Mouse (Mus musculus): Measurements from ENCODE around the gene Pbx1. TPM values are rescaled to one million over a fixed set of nuclear protein-coding genes. Genes with fewer than 3 reads are reported as not detected.

The Pbx1 gene
- polyA plus RNA-seq, 1 experiment = 80.6 TPM

DNA sequence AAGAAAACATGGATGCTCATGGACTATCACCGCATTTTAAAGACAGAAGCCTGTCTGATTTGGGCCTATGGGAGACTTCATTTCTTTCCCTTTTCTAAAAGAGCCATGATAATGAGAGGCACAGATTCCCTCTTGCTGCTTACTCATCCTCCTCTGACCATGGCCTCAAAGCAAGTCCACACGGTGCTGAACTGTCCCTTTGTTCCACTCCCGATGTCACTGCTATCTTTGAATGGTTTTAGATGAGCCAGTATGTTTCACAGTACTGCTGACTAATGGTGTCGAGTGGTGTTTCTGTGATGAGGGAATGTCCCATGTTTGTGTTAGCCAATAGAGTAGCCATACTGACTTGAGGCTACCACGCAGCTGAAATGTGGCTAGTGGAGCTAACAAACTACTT is 233.8 kb downstream of the Pbx1 start:
- H3K36me3 ChIP-seq (replicated peaks; ENCODE audit: low read length) = peaks cover 95% of the 10 kb centered on the region
- H3K4me3 ChIP-seq (replicated peaks) = no peak overlapping the region
- peaks cover 18% of the 10 kb centered on the region for H3K4me1 ChIP-seq
- TF ChIP-seq GATA1 (IDR thresholded peaks at IDR 0.05; ENCODE audit: borderline replicate concordance, low read length) (no peak), FLI1 (IDR thresholded peaks at IDR 0.05; ENCODE audit: low read length) (no peak)
- no peaks in the 10 kb centered on the region for H3K9me3 ChIP-seq
- no peaks in the 10 kb centered on the region for H3K27me3 ChIP-seq (replicated peaks)

DNA sequence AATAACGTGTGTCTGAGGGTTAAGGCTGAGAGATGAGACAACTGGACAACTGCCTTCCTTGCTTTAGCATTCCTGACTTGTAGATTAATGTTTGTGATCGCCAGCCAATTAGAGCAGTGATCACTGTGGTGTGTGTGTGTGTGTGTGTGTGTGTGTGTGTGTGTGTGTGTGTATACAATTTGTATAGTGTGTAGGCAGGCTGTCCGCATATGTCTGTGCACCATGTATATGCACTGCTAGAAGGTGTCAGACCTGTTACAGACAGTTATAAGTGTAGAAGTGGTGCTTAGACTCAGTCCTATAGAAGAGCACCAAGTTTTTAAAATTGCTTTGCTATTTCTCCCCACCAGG is 234.2 kb downstream of the Pbx1 start:
- peaks cover 95% of the 10 kb centered on the region for H3K36me3 ChIP-seq (replicated peaks; ENCODE audit: low read length)
- TF ChIP-seq GATA1 (IDR thresholded peaks at IDR 0.05; ENCODE audit: borderline replicate concordance, low read length) (no peak), FLI1 (IDR thresholded peaks at IDR 0.05; ENCODE audit: low read length) (no peak)
- H3K9me3 ChIP-seq = no peaks in the 10 kb centered on the region
- no peaks in the 10 kb centered on the region for H3K27me3 ChIP-seq (replicated peaks)
- H3K4me1 ChIP-seq = peaks cover 15% of the 10 kb centered on the region
- no peak overlapping the region for H3K4me3 ChIP-seq (replicated peaks)

GRCm38 (mm10) chr1:168197195-168197907 is 234.7 kb downstream of the Pbx1 start:
- H3K4me3 ChIP-seq (replicated peaks) = no peak overlapping the region
- peaks cover 15% of the 10 kb centered on the region for H3K4me1 ChIP-seq
- TF ChIP-seq GATA1 (IDR thresholded peaks at IDR 0.05; ENCODE audit: borderline replicate concordance, low read length) (no peak), FLI1 (IDR thresholded peaks at IDR 0.05; ENCODE audit: low read length) (no peak)
- H3K27me3 ChIP-seq (replicated peaks) = no peaks in the 10 kb centered on the region
- H3K36me3 ChIP-seq (replicated peaks; ENCODE audit: low read length) = peaks cover 94% of the 10 kb centered on the region
- H3K9me3 ChIP-seq = no peaks in the 10 kb centered on the region

DNA sequence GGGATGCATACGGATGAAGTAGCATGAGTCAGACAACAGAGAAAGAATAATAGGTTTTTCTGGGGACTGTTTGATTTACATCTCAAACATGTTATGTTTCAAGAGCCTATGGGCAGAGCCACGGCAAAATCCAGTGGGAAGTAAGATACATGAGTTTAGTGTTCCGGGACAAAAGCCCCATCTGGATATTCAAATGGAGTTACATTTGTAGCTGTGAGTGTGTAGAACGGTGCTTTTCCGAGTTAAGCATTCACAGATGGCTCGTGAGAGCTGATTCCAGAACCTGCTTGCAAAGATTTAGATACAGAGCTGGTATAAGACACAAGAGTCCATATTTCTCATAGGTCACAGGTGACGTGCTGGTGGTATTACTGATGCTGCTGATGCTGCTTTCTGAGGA is 238.7 kb downstream of the Pbx1 start:
- H3K4me3 ChIP-seq (replicated peaks) = no peak overlapping the region
- H3K27me3 ChIP-seq (replicated peaks) = no peaks in the 10 kb centered on the region
- H3K9me3 ChIP-seq = no peaks in the 10 kb centered on the region
- H3K36me3 ChIP-seq (replicated peaks; ENCODE audit: low read length) = peaks cover 96% of the 10 kb centered on the region
- no peak for TF ChIP-seq FLI1 (IDR thresholded peaks at IDR 0.05; ENCODE audit: low read length)
- no peak for TF ChIP-seq GATA1 (IDR thresholded peaks at IDR 0.05; ENCODE audit: borderline replicate concordance, low read length)
- peaks cover 8% of the 10 kb centered on the region for H3K4me1 ChIP-seq

DNA sequence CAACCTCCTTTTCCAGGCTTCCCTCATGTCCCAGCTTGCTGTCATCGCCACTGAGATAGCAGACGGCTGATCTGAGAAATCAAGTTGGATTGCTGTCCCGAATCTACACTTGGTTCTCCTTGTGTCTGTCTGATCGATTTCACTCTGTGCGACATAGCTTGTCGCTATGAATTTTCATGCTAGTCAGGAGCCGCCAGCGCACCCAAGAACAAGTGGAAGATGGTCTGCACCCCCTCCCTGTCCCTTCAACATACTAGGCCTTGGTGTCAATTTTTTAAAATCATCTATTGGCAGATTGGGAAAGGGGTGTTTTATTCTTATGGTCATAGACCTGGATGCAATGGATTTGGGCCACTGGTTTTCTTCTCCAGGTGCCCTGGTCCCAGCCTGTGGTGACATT is 249.3 kb downstream of the Pbx1 start:
- H3K9me3 ChIP-seq = no peaks in the 10 kb centered on the region
- H3K27me3 ChIP-seq (replicated peaks) = no peaks in the 10 kb centered on the region

GRCm38 (mm10) chr1:168180622-168181441 is 251.2 kb downstream of the Pbx1 start:
- TF ChIP-seq FLI1 (IDR thresholded peaks at IDR 0.05; ENCODE audit: low read length) = no peak
- no peak for TF ChIP-seq GATA1 (IDR thresholded peaks at IDR 0.05; ENCODE audit: borderline replicate concordance, low read length)
- H3K9me3 ChIP-seq = no peaks in the 10 kb centered on the region

More for the DNA sequence above, 249.3 kb downstream of the Pbx1 start:
- Histone ChIP-seq H3K4me1 (peaks cover 20% of the 10 kb centered on the region), H3K4me3 (replicated peaks) (no peak overlapping the region), H3K36me3 (replicated peaks; ENCODE audit: low read length) (peaks cover 98% of the 10 kb centered on the region)
- TF ChIP-seq GATA1 (IDR thresholded peaks at IDR 0.05; ENCODE audit: borderline replicate concordance, low read length) (no peak), FLI1 (IDR thresholded peaks at IDR 0.05; ENCODE audit: low read length) (no peak)

GRCm38 (mm10) chr1:168179691-168180090 is 252.4 kb downstream of the Pbx1 start:
- Histone ChIP-seq H3K9me3 (no peaks in the 10 kb centered on the region), H3K4me3 (replicated peaks) (no peak overlapping the region), H3K36me3 (replicated peaks; ENCODE audit: low read length) (peaks cover 95% of the 10 kb centered on the region), H3K4me1 (peaks cover 2% of the 10 kb centered on the region; the same call in 1 of the 2 replicates), H3K27me3 (replicated peaks) (no peaks in the 10 kb centered on the region)
- TF ChIP-seq GATA1 (IDR thresholded peaks at IDR 0.05; ENCODE audit: borderline replicate concordance, low read length) (no peak), FLI1 (IDR thresholded peaks at IDR 0.05; ENCODE audit: low read length) (no peak)

More at GRCm38 (mm10) chr1:168180622-168181441, 251.2 kb downstream of the Pbx1 start:
- Histone ChIP-seq H3K36me3 (replicated peaks; ENCODE audit: low read length) (peaks cover 96% of the 10 kb centered on the region), H3K4me1 (peaks cover 4% of the 10 kb centered on the region), H3K27me3 (replicated peaks) (no peaks in the 10 kb centered on the region), H3K4me3 (replicated peaks) (no peak overlapping the region)

GRCm38 (mm10) chr1:168178611-168179010 is 253.5 kb downstream of the Pbx1 start:
- no peak overlapping the region for H3K4me3 ChIP-seq (replicated peaks)
- no peaks in the 10 kb centered on the region for H3K9me3 ChIP-seq
- peaks cover 93% of the 10 kb centered on the region for H3K36me3 ChIP-seq (replicated peaks; ENCODE audit: low read length)
- TF ChIP-seq GATA1 (IDR thresholded peaks at IDR 0.05; ENCODE audit: borderline replicate concordance, low read length) (no peak), FLI1 (IDR thresholded peaks at IDR 0.05; ENCODE audit: low read length) (no peak)
- H3K27me3 ChIP-seq (replicated peaks) = no peaks in the 10 kb centered on the region
- H3K4me1 ChIP-seq = no peaks in the 10 kb centered on the region

DNA sequence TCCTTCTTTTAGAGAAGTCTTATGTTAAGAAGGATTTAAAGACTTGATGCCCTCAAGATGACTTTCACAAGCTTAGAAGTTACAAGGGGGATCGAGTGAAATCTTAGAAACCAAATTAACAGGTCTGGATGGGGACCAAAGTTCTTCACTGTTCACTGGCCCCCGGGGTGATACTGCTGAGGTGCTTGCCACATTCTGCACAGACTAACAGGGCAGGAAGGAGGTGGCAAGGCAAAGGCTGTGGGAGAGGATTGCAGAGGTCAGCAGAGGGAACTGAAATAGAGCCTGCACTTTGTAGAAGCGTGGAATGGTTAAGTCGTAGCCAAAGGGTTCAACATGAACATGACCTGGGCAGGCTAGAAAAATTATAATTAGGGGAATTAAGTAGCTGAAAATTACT is 256.5 kb downstream of the Pbx1 start:
- no peak for TF ChIP-seq FLI1 (IDR thresholded peaks at IDR 0.05; ENCODE audit: low read length)
- no peak for TF ChIP-seq GATA1 (IDR thresholded peaks at IDR 0.05; ENCODE audit: borderline replicate concordance, low read length)
- H3K36me3 ChIP-seq (replicated peaks; ENCODE audit: low read length) = peaks cover 86% of the 10 kb centered on the region
- no peak overlapping the region for H3K4me3 ChIP-seq (replicated peaks)
- no peaks in the 10 kb centered on the region for H3K4me1 ChIP-seq
- no peaks in the 10 kb centered on the region for H3K27me3 ChIP-seq (replicated peaks)
- H3K9me3 ChIP-seq = no peaks in the 10 kb centered on the region

GRCm38 (mm10) chr1:168169791-168170190 is 262.3 kb downstream of the Pbx1 start:
- Histone ChIP-seq H3K36me3 (replicated peaks; ENCODE audit: low read length) (peaks cover 79% of the 10 kb centered on the region), H3K4me3 (replicated peaks) (no peak overlapping the region), H3K4me1 (peaks cover 7% of the 10 kb centered on the region), H3K27me3 (replicated peaks) (no peaks in the 10 kb centered on the region), H3K9me3 (no peaks in the 10 kb centered on the region)
- TF ChIP-seq FLI1 (IDR thresholded peaks at IDR 0.05; ENCODE audit: low read length) (no peak), GATA1 (IDR thresholded peaks at IDR 0.05; ENCODE audit: borderline replicate concordance, low read length) (no peak)
